Mouse (Mus musculus) embryonic fibroblast, embryonic 13.5 days (primary cell): ENCODE data around the gene Ggcx. TPM values are rescaled to one million over a fixed set of nuclear protein-coding genes. Genes with fewer than 3 reads are reported as not detected.
"Not testable (repeated sequence)": the region's sequence is repeated elsewhere in the genome, so short reads cannot be mapped to it uniquely, and the experiment has no call there.

ENCODE experiments used
- H3K27ac ChIP-seq: 2 replicates; pipeline ENCODE4 v1.5.1; 2012; ENCODE audit warnings: low read length, control low read depth, inconsistent platforms; ENCODE audit not compliant: insufficient read depth
- H3K4me1 ChIP-seq: 2 replicates; pipeline ENCODE4 v1.6.1; 2011; ENCODE audit warnings: low read length; ENCODE audit not compliant: control insufficient read depth, insufficient read depth
- H3K4me3 ChIP-seq: 2 replicates; pipeline ENCODE4 v1.5.1; 2011; ENCODE audit warnings: mild to moderate bottlenecking, control low read depth, low read length; ENCODE audit not compliant: insufficient read depth
- CTCF ChIP-seq: IDR thresholded peaks from 2 replicates; pipeline ENCODE4 v1.5.1; 2011; ENCODE audit warnings: mild to moderate bottlenecking, control low read depth, low read length, moderate library complexity, borderline replicate concordance; ENCODE audit not compliant: insufficient read depth
- POLR2A ChIP-seq: IDR thresholded peaks from 2 replicates; pipeline ENCODE4 v1.6.1; 2011; ENCODE audit warnings: low read depth, mild to moderate bottlenecking, control low read depth, low read length, moderate library complexity
- polyA plus RNA-seq: library from polyadenylated mRNA; stranded (reverse); fragments of >200 nt; gene quantifications from 2 replicates; pipeline ENCODE4 v1.2.4, GENCODE M21; 2011; ENCODE audit warnings: low read depth; ENCODE audit not compliant: missing spikeins, insufficient read length

Ggcx gene
- polyA plus RNA-seq, 1 experiment, result 67.0 TPM

- TF ChIP-seq POLR2A, result 0 out of 2 replicates have a peak, but pooled peaks have one; percentile 5
- TF ChIP-seq CTCF, result no peak
- Histone ChIP-seq H3K27ac (peak overlapping the region; percentile 81), H3K4me1 (peaks cover 6% of the 10 kb centered on the region), H3K4me3 (peak overlapping the region; percentile 41)
These were observed 26.3 kb downstream of the Ggcx start for GRCm38 (mm10) chr6:72440186-72440990.

GRCm38 (mm10) chr6:72442921-72443604 is 29.0 kb downstream of the Ggcx start:
- Histone ChIP-seq H3K27ac (no peak overlapping the region), H3K4me3 (no peak overlapping the region), H3K4me1 (peaks cover 4% of the 10 kb centered on the region; the same call in 1 of the 2 replicates)
- TF ChIP-seq POLR2A (no peak), CTCF (no peak)

GRCm38 (mm10) chr6:72445011-72445410 is 30.9 kb downstream of the Ggcx start:
- Histone ChIP-seq H3K4me3 (no peak overlapping the region), H3K27ac (no peak overlapping the region), H3K4me1 (peaks cover 4% of the 10 kb centered on the region; the same call in 1 of the 2 replicates)
- TF ChIP-seq CTCF (no peak), POLR2A (no peak)

- TF ChIP-seq CTCF (no peak), POLR2A (no peak)
- Histone ChIP-seq H3K4me3 (no peak overlapping the region), H3K27ac (no peak overlapping the region), H3K4me1 (no peaks in the 10 kb centered on the region)
These were observed 33.4 kb downstream of the Ggcx start for GRCm38 (mm10) chr6:72447487-72447886.

- not testable (repeated sequence) for H3K27ac ChIP-seq, H3K4me1 ChIP-seq, H3K4me3 ChIP-seq
These were observed 37.7 kb downstream of the Ggcx start for GRCm38 (mm10) chr6:72451778-72452177.

- no peak overlapping the region for H3K27ac ChIP-seq
- no peaks in the 10 kb centered on the region for H3K4me1 ChIP-seq
- TF ChIP-seq CTCF (no peak), POLR2A (no peak)
- no peak overlapping the region for H3K4me3 ChIP-seq
These were observed 38.2 kb downstream of the Ggcx start for GRCm38 (mm10) chr6:72452329-72452728.

- Histone ChIP-seq H3K27ac (no peak overlapping the region), H3K4me3 (no peak overlapping the region), H3K4me1 (no peaks in the 10 kb centered on the region)
- no peak for TF ChIP-seq POLR2A
- TF ChIP-seq CTCF, result no peak
These were observed 39.5 kb downstream of the Ggcx start for GRCm38 (mm10) chr6:72453578-72453977.

- no peak overlapping the region for H3K4me3 ChIP-seq
- TF ChIP-seq POLR2A, result no peak
- TF ChIP-seq CTCF, result no peak
- no peaks in the 10 kb centered on the region for H3K4me1 ChIP-seq
- peak overlapping the region; percentile 4; the same call in 1 of the 2 replicates for H3K27ac ChIP-seq
These were observed 40.1 kb downstream of the Ggcx start for GRCm38 (mm10) chr6:72454072-72454746.

GRCm38 (mm10) chr6:72454833-72455373 is 40.8 kb downstream of the Ggcx start:
- Histone ChIP-seq H3K4me1 (no peaks in the 10 kb centered on the region), H3K4me3 (no peak overlapping the region), H3K27ac (peak overlapping the region; percentile 4; the same call in 1 of the 2 replicates)
- no peak for TF ChIP-seq POLR2A
- no peak for TF ChIP-seq CTCF
